Mouse (Mus musculus) midbrain, embryonic 10.5 days (tissue): ENCODE measurements at regions not wholly inside any gene's neighbourhood (a gene's known extent, or its start where the extent isn't known, plus 50 kb on each side); places are given as distances from the start of the nearest gene placed in this dataset.

Experiments used
- DNase-seq: peaks from one replicate; pipeline ENCODE4 v3.0.0-alpha.2; 2017; ENCODE audit warnings: low spot score
- H3K27ac ChIP-seq: fragments of 300-500 bp; sonication (generic); replicated peaks from 2 replicates; pipeline ENCODE4 v1.5.1; 2016; ENCODE audit warnings: mild to moderate bottlenecking
- H3K27me3 ChIP-seq: fragments of 300-500 bp; sonication (generic); 2 replicates; pipeline ENCODE4 v1.6.1; 2016; ENCODE audit warnings: low read depth, mild to moderate bottlenecking; ENCODE audit not compliant: poor library complexity, severe bottlenecking
- H3K36me3 ChIP-seq: fragments of 300-500 bp; sonication (generic); 2 replicates; pipeline ENCODE4 v1.6.1; 2016; ENCODE audit warnings: mild to moderate bottlenecking, moderate library complexity
- H3K4me1 ChIP-seq: fragments of 300-500 bp; sonication (generic); 2 replicates; pipeline ENCODE4 v1.6.1; 2016
- H3K4me3 ChIP-seq: fragments of 300-500 bp; sonication (generic); 2 replicates; pipeline ENCODE4 v1.5.1; 2016; ENCODE audit warnings: mild to moderate bottlenecking, moderate library complexity
- H3K9me3 ChIP-seq: fragments of 300-500 bp; sonication (generic); replicated peaks from 2 replicates; pipeline ENCODE4 v1.6.1; 2016; ENCODE audit warnings: mild to moderate bottlenecking
- WGBS: fragments of 180-500 bp; shearing (Covaris S2); methylation state at CpG from one replicate; pipeline ENCODE4 v1.1.7; 2016; 5-methylcytosine and 5-hydroxymethylcytosine counted together

DNA sequence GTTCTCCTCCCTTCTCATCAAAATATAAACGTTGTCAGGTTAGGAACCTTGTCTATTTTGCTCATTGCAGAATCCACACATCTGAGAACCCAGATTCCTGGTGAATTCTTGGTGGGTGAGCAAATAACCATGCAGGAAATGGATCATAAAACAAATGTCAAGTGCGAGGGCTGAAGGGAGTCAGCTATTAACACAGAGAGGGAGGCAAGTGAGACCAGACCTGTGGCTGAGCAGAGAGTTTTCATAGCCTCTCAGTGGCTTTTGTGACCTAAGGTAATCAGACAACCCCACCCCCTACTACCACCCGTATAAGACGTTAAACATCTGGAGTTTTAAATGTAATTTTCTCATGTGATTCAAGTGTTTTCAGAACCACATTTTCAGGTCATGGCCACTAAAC lies 212.7 kb upstream of the Fn1 start:
- H3K9me3 ChIP-seq = no peaks in the 10 kb centered on the region
- H3K4me3 ChIP-seq = no peak overlapping the region
- no peaks in the 10 kb centered on the region for H3K36me3 ChIP-seq
- H3K4me1 ChIP-seq = no peaks in the 10 kb centered on the region
- H3K27ac ChIP-seq = no peak overlapping the region
- DNase-seq = no peak
- 77% methylated on average over 4 of the region's 4 CpGs for WGBS
- H3K27me3 ChIP-seq = no peaks in the 10 kb centered on the region

DNA sequence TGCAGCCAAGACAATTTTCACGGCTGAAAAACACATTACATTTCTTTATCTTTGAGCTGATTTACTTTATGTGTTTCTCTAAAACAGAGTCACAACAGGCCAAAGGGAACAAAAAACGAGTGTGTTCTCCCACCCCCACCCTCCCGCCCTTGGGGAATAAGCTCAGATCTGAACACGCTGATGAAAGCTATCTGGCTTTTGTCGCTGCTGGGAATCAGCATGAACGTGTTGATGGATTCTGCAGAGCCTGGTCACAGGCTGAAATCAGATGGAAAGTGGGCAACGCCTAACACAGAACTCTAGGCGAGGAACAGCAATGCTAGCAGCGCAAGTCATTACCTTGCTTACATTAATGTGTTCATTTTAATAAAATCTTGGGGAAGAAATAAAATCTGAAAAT lies 211.7 kb upstream of the Fn1 start:
- Histone ChIP-seq H3K4me1 (no peaks in the 10 kb centered on the region), H3K27me3 (no peaks in the 10 kb centered on the region), H3K27ac (no peak overlapping the region), H3K9me3 (no peaks in the 10 kb centered on the region), H3K36me3 (no peaks in the 10 kb centered on the region), H3K4me3 (no peak overlapping the region)
- DNase-seq = no peak
- WGBS = 88% methylated on average over 9 of the region's 9 CpGs

DNA sequence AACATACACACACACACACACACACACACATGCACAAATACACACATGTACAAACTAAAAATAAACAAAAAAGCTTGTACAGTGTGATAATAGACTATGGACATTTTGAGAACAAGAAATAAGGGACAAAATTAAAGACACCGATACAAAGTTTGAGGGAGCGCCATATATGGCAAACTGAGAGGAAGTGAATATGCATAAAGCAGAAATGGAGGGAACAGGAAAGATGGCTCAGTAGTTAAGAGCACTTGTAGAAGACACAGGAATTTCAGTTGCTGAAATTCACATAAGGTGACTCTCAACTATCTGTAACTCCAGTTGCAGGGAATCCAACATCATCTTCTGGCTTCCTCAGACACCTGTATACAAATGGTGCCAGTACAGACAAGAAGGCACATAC lies 200.2 kb upstream of the Fn1 start:
- Histone ChIP-seq H3K36me3 (no peaks in the 10 kb centered on the region), H3K9me3 (no peaks in the 10 kb centered on the region), H3K27ac (no peak overlapping the region), H3K27me3 (no peaks in the 10 kb centered on the region), H3K4me3 (no peak overlapping the region), H3K4me1 (no peaks in the 10 kb centered on the region)
- 93% methylated on average over 2 of the region's 2 CpGs for whole genome bisulfite sequencing
- no peak for DNase-seq

DNA sequence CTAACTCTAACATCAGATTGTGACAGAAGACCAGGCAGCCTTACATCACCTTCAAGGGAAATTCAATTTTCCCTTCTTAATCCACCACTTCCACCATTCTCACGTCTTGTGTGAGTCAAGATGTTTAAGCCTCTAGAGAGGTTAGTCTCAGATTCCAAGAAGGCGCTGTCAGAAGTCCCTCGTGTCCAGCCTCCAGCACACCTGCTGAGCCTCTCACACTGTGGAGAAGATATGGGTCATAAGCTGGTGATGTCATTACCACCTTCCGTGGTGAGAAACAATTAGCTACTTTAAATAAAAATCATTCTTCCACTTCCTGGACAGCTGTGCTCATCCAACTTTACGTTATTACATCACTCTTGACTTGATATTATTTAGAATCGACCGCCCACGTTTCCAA lies 198.3 kb upstream of the Fn1 start:
- DNase-seq = no peak
- Histone ChIP-seq H3K4me3 (no peak overlapping the region), H3K36me3 (no peaks in the 10 kb centered on the region), H3K27ac (no peak overlapping the region), H3K27me3 (no peaks in the 10 kb centered on the region), H3K9me3 (no peaks in the 10 kb centered on the region), H3K4me1 (no peaks in the 10 kb centered on the region)
- 87% methylated on average over 8 of the region's 8 CpGs for WGBS

- DNase-seq = no peak
- no peaks in the 10 kb centered on the region for H3K36me3 ChIP-seq
- no peaks in the 10 kb centered on the region for H3K4me1 ChIP-seq
- no peaks in the 10 kb centered on the region for H3K9me3 ChIP-seq
- no peak overlapping the region for H3K4me3 ChIP-seq
- H3K27ac ChIP-seq = no peak overlapping the region
- WGBS = 95% methylated on average over 5 of the region's 5 CpGs
- H3K27me3 ChIP-seq = no peaks in the 10 kb centered on the region
These were observed 195.7 kb upstream of the Fn1 start for GRCm38 (mm10) chr1:71848656-71849055.

- no peak overlapping the region for H3K4me3 ChIP-seq
- WGBS = 92% methylated on average over 16 of the region's 16 CpGs
- DNase-seq = no peak
- H3K27me3 ChIP-seq = no peaks in the 10 kb centered on the region
- no peak overlapping the region for H3K27ac ChIP-seq
- no peaks in the 10 kb centered on the region for H3K4me1 ChIP-seq
- H3K36me3 ChIP-seq = no peaks in the 10 kb centered on the region
- no peaks in the 10 kb centered on the region for H3K9me3 ChIP-seq
These were observed 192.1 kb upstream of the Fn1 start for GRCm38 (mm10) chr1:71844938-71845685.

DNA sequence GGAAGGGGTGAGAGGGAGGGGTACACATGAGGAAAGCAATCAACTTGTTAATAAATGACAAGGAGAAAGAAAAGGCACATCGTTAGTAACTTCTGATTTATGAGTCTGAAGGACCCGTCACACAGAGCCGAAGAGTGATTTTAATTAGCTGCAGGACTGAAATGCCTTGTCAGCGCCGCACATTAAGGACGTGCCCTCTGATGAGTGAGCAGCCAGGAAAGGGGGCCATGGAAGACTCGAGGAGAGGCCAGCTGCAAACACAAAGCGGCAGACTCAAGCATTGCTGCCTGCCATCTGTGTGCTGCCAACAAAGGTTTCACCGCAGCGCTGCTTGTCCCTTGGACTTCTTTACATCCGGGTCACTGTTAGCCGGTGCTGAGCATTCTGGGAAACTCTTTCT lies 184.8 kb upstream of the Fn1 start:
- H3K27me3 ChIP-seq = no peaks in the 10 kb centered on the region
- no peaks in the 10 kb centered on the region for H3K4me1 ChIP-seq
- WGBS = 81% methylated on average over 12 of the region's 12 CpGs
- H3K36me3 ChIP-seq = no peaks in the 10 kb centered on the region
- H3K9me3 ChIP-seq = no peaks in the 10 kb centered on the region
- no peak overlapping the region for H3K27ac ChIP-seq
- H3K4me3 ChIP-seq = no peak overlapping the region
- DNase-seq = no peak

- H3K9me3 ChIP-seq = no peaks in the 10 kb centered on the region
- no peak for DNase-seq
- no peaks in the 10 kb centered on the region for H3K36me3 ChIP-seq
- H3K4me3 ChIP-seq = no peak overlapping the region
- 89% methylated on average over 20 of the region's 20 CpGs for WGBS
- no peaks in the 10 kb centered on the region for H3K4me1 ChIP-seq
- no peak overlapping the region for H3K27ac ChIP-seq
- H3K27me3 ChIP-seq = no peaks in the 10 kb centered on the region
These were observed 184.1 kb upstream of the Fn1 start for GRCm38 (mm10) chr1:71837039-71837648.

GRCm38 (mm10) chr1:71830379-71830778 lies 177.4 kb upstream of the Fn1 start:
- no peaks in the 10 kb centered on the region for H3K4me1 ChIP-seq
- no peak overlapping the region for H3K27ac ChIP-seq
- H3K4me3 ChIP-seq = no peak overlapping the region
- no peaks in the 10 kb centered on the region for H3K9me3 ChIP-seq
- no peaks in the 10 kb centered on the region for H3K27me3 ChIP-seq
- 93% methylated on average over 6 of the region's 6 CpGs for WGBS
- no peaks in the 10 kb centered on the region for H3K36me3 ChIP-seq
- no peak for DNase-seq

- H3K27ac ChIP-seq = no peak overlapping the region
- H3K9me3 ChIP-seq = no peaks in the 10 kb centered on the region
- no peak overlapping the region for H3K4me3 ChIP-seq
- DNase-seq = no peak
- WGBS = 85% methylated on average over 5 of the region's 5 CpGs
- no peaks in the 10 kb centered on the region for H3K27me3 ChIP-seq
- H3K36me3 ChIP-seq = no peaks in the 10 kb centered on the region
- H3K4me1 ChIP-seq = no peaks in the 10 kb centered on the region
These were observed 171.4 kb upstream of the Fn1 start for GRCm38 (mm10) chr1:71824410-71824809.

DNA sequence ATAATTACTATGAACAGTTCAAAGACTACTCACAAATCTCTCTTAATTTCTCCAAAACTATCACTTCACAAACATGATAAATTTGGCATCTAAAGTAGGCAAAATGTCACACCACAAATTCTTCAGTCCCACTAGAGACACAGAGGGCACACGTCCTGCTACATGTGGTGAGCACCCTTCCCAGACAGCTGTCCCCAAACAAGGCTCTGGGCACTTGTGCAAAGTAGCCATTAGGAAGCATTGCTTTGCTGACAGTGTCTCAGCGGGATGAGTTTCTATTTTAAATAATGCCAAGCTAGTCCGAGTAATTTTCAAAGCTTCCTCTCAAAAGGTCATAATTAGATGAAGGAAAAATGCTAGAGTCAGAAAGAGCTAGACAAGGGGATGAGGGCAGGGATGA lies 169.1 kb upstream of the Fn1 start:
- DNase-seq = no peak
- Histone ChIP-seq H3K4me1 (no peaks in the 10 kb centered on the region), H3K36me3 (no peaks in the 10 kb centered on the region), H3K27ac (no peak overlapping the region), H3K27me3 (no peaks in the 10 kb centered on the region), H3K9me3 (no peaks in the 10 kb centered on the region), H3K4me3 (no peak overlapping the region)
- WGBS = 85% methylated on average over 3 of the region's 3 CpGs

- 85% methylated on average over 7 of the region's 7 CpGs for WGBS
- no peaks in the 10 kb centered on the region for H3K27me3 ChIP-seq
- no peaks in the 10 kb centered on the region for H3K9me3 ChIP-seq
- H3K27ac ChIP-seq = no peak overlapping the region
- no peaks in the 10 kb centered on the region for H3K36me3 ChIP-seq
- DNase-seq = no peak
- no peak overlapping the region for H3K4me3 ChIP-seq
- no peaks in the 10 kb centered on the region for H3K4me1 ChIP-seq
These were observed 168.1 kb upstream of the Fn1 start for GRCm38 (mm10) chr1:71821099-71821498.

DNA sequence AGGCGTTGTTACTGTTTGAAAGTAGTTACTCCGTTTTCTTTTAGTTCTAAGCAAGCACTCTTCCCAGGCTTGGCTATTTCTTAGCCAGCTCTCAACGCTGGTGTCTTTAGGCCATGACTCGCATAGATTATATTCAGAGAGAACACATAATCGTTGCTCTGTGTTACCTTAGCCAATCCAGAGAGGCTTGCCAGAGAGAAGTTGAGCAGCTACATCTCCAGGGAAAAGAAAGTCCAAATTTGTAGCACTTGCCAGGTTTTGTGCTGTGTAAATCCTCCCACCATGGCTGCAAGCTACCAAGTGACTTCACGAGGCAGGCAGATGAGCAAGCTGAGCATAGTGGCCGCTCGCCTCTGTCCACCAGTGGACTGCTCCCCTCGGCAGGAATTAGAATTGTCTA lies 163.3 kb upstream of the Fn1 start:
- no peaks in the 10 kb centered on the region for H3K27me3 ChIP-seq
- no peak overlapping the region for H3K27ac ChIP-seq
- H3K4me3 ChIP-seq = no peak overlapping the region
- DNase-seq = no peak
- 89% methylated on average over 9 of the region's 9 CpGs for WGBS
- no peaks in the 10 kb centered on the region for H3K9me3 ChIP-seq
- no peaks in the 10 kb centered on the region for H3K36me3 ChIP-seq
- H3K4me1 ChIP-seq = no peaks in the 10 kb centered on the region
